Mouse (Mus musculus): Measurements from ENCODE around the gene Il13.

The Il13 gene

DNA sequence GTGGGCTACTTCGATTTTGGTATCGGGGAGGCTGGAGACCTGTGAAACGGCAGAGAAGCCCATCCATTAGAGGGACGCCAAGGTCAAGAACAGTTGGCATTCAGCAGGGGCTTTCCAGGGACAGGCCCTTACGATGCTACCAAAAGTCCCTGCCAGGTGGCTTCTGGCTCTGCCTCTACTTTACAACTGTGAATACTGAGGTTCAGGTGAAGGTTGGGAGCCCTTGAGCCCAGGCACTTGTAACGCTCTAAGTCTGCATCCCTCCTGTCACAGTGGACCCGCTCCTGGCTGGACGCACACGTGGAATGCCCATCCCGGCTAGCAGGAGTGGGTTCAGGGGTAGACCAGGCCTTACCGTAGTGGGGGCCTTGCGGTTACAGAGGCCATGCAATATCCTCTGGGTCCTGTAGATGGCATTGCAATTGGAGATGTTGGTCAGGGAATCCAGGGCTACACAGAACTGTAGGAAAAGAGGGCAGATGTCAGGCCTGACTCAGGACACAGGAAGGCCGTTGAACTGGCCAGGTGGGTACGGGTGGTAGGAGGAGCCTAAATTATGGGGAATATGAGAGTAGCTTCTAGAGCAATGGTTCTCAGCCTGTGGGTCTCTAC lies 2.3 kb downstream of the Il13 start:
- no peak for DNase-seq (ENCODE audit: low spot score)

DNA sequence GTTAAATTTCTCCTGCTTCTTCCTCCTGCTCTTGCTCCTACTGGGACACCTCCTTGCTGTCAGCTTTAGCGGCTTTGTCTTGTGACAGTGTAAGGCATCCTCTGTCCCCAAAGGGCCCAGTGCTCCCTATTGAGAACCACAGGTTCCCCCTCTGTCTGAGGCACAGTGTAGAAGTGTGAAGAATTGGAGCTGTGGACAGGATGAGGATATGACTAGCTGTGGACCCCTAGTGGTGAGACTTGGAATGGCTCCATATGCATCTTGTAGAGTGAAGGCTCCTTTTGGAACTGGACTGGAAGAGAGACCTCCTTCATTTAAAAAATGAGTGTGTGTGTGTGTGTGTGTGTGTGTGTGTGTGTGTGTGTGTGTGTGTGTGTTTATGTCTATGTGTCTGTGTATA lies 6.6 kb downstream of the Il13 start:
- DNase-seq (ENCODE audit: low spot score): no peak

DNA sequence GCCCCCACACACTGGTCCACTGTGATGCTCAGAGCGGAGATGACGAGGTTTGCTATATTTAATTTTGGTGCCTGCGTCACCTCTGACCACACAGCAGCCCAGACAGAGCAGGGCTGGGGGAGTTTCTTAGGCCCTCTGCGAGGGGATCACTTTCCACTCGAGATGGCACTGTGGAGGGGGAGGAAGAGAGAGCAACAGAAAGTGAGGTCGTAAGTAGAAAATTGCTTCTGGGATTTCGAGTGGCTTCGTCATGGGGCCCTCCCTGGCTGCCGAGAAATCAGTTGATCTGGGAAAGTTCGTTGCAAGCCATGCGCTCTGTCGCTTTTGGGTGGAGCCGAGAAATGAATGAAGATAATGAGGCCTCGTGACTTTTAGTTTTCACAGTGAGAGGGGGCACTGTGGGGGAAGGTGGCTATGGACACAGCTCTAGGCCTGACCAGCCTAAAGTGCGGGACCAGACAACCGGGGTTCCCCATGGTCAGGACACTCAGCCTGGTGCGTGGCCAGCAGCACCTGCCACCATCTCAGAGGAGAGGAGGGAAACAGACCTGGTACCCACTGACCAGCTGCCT lies 7.6 kb downstream of the Il13 start:
- DNase-seq (ENCODE audit: low spot score): no peak

DNA sequence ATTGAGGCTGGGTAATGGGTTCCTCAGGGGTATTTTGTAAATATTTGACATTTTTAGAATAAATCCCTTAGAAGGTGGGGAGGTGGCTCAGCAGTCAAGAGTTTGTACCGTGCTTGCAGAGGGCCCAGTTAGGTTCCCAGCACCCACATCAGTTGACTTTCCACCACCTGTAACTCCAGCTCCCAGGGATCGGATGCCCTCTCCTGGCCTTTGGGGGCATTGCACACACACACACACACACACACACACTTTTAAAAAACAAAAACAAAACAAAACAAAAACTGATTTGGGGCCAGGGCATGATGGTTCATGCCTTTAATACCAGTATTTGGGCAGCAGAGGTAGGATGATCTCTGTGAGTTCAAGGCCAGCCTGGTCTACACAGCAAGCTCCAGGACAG lies 10.4 kb downstream of the Il13 start:
- no peak for DNase-seq (ENCODE audit: low spot score)

DNA sequence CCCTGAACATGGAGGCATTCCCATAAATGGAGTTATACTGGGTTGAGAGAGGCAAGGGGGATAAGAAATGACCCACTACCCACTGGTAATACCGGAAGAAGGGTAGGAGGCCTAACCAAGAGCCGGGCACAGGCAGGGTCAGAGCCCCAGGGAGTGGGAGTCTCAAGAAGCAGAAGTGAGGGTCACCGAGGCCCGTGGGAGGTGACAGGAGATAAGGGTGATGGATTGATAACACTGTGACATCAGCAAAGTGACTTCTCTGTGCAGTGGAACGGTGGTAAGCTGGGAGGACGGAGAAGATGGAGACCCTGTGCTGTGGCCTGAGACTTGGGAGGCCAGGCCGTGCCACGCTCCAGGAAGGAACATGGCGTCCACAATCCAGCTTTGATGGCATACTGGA lies 10.9 kb downstream of the Il13 start:
- DNase-seq (ENCODE audit: low spot score): no peak

DNA sequence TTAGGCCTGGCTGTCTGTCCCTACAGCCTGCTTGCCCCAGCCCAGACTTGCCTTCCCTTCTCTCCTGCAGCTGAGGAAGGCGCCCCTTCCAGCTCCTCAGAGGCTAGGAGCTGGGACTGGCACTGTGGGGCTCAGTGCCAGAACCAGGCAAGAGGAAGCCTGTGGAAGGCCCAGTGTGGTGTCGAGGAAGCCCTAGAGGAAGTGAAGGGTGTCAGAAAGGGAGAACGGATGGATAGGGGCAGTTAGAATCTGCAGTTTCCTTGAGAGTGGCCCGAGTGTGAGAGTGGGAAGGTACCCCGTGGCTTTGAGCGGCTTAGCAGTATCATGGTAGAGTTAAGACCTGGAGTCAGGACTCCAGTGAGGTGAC lies 12.1 kb downstream of the Il13 start:
- DNase-seq (ENCODE audit: low spot score): no peak

DNA sequence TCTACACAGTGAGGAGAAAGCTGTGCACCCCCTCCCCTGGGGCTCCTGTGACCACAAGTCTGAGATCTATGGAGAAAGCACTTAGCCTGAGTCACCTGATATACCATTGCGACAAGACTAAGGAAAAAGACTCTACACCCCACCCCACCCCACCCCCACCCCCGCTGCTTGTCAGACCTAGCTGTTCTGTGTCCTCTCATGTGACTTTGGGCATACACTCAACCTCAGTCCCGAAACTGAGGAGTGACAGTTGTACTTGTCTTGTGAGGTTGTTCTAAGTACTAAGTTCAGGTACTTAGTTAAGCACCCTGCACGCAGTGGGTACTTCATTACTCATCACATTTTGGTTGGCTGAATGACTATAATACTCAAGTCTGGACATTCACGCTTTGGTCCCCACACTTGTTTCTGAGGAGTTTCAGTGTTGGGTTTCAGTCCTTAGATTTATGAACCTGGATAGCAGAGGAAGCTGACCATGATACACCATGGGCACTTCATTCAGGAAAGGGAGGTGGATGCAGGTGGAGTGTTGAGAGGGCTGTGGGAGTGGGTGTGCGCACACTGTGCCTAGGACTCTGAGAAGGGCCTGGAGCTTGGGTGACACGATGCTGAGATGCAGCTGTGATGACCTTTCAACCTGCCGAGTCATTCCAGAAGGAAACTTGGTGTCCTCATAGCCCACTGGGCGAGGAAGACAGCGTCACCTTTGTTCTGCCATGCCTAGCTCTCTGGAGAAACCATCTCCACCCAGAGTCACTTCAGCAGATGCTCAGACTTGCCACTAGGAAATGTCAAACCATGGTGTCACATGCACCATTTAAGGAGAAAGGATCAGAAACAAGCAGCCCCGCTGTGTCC lies 12.7 kb downstream of the Il13 start:
- DNase-seq (ENCODE audit: low spot score): no peak

DNA sequence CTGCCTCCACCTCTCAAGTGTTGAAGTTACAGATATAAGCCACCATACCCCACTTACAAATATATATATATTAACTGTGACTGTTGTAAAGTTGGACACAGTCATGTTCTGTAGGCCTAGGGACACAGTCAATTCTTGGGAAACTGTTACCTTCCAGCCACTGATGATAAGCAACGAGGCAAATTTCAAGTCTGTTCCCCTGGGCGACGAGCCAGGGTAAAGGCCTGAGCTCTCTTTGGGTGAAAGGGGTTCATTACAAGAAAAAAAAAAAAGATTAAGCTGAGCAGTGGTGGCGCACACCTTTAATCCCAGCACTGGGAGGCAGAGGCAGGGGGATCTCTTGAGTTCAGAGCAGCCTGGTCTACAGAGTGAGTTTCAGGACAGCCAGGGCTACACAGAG lies 14.4 kb downstream of the Il13 start:
- no peak for DNase-seq (ENCODE audit: low spot score)

DNA sequence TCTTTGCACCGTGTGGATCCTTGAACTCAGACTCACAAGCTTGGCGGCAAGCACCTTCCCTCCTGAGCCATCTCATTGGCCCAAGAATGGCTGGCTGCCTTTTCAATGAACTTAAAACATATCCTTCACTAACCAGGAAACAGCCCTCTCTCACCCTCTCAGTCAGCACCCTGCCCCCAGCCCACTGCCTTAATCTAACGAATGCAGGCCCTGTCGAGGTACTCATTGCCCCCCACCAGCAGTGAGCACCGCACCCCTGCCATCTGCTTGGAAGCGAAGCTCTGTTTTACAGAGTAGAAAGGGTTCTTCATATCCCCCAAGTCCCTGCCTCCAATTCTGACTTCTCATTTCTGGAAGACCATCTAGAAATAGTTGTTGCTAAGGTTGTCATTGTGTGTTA lies 15.1 kb downstream of the Il13 start:
- no peak for DNase-seq (ENCODE audit: low spot score)

DNA sequence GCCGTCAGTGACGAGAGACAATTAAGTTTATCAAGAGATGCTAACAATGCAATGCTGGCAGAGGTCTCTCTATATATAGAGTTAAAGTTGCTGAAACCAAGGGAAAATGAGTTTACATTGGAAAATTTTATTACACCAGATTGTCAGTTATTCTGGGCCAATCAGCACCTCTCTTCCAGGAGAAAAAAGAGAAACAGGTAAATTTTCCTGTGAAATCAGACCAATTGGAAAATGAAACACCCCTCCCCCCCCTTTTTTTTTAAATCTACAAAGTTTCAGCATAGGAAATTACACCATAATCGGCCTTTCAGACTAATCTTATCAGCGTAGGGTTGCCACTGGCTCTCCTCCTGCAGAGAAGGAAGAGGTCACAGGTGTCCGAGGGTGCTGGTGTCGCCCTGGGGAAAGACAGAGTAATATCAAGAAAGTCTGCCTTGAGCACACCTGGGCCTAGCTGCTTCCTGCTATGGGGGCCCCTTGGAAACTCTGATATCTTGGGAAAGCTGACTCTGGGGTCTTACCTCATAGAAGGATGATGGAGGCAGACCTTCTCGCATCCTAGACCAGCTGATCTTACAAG lies 15.8 kb downstream of the Il13 start, which contains the start of gene Il4:
Gene Il4, minus strand, starts transcription at position 51 of the 580 bp plus-strand sequence.
- no peak for DNase-seq (ENCODE audit: low spot score)

DNA sequence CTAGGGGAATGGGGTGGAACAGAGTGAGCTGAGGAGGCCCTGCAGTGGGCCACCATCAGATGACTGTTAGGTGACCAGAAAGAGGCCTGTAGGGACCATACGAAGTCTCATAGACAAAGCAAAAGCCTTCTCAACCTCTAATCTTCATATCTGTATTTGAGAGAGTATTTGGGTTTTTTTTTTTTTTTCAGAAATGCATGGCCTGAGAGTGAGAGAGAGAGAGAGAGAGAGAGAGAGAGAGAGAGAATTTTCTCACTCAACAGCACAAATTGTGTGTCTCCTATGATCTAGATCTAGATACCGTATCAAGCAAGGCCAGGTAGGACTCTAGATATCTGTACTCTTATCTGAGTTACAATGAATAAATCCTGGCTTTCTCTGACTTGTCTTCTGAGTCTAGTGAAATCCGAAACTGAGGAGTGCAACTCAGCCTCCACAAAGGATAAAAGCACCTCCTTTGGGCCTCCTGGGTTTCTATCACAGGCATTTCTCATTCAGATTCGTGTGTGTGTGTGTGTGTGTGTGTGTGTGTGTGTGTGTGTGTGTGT lies 16.9 kb downstream of the Il13 start:
- no peak for DNase-seq (ENCODE audit: low spot score)

DNA sequence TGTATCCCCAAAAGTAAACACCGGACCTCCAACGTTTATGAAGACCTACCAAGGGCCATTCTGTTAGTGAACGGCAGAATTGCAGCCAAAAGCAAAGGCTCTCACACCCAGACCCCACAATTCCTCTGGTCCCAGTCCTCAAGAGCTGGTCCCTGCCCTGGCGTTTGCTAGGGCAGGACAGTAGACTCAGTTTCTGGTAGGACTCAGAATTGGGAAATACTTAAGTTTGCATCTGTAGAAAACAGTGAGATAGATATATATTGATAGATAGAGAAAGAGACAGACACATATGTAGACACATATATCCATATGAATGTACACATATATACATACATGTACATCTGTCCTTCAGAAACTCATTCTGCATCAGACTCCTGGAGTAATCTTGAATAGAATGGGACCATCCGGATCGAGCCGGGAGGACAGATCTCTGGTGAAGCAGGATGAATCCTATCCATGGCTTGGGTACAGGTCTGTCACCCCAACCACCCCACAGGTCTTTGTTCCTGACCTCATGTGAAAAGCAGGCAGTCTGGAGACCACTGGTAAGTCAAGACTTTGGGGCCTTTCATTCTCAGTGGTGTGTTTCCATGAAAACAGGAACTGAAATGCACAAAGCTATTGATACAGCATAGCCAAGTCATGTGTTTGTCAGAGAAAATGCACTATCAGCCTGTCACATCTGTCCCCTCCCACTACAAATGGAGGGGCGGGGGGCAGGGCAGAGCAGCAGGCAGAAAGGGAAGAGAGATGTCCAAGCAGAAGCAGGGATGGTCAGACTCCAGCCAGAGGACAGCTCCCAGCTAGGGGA lies 17.5 kb downstream of the Il13 start:
- no peak for DNase-seq (ENCODE audit: low spot score)

DNA sequence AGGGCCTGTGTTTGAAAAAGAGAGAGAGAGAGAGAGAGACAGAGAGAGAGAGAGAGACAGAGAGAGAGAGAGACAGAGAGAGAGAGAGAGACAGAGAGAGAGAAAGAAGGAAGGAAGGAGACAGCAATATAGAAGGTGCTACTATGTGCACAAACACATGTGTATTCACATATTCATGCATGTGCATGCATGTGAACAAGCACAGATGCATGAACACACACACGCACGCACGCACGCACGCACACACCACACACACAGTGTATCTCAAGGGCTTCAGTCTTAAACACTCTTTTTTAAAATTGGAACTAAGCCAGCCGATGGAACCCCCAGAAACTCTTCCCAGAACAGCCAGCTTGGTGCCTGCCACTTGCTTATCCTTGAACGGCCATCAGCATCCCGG lies 18.9 kb downstream of the Il13 start:
- no peak for DNase-seq (ENCODE audit: low spot score)

DNA sequence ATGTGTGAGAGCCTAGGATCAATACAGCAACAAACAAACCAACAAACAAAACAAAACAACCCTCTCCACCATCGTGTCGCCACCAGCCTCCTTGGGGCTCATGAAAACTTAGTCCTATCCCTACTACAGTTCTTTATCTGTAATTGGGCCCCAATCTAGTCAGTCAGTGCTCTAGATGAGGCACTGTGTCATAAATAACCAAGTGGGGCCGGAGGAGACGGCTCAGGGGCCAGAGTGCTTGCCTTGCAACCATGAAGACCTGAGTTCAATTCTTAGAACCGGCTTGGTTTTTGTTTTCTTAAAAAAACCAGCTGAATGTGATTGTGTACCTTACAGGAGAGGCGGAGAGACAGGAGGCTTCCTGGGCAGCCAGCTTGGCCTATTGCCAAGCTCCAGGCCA lies 19.3 kb downstream of the Il13 start:
- DNase-seq (ENCODE audit: low spot score): no peak

DNA sequence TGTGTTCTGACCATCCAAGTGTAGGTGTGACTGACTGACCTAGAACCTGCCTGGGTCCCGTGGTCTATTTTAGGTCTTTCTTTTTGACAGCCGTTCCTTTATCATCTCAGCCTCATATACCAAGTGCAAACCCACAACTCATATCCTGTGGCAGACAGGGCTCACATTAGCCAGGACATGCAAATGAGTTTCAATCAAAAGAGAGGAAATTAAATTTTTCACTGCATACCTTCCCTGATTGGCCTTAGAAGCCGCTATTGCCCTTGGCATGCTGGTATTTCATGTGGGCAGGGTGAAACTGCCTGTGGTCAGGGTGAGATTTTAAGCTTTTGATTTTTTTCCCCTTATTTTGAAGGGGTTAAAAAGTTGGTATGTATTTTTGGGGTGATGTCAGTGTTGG lies 24.8 kb downstream of the Il13 start:
- no peak for DNase-seq (ENCODE audit: low spot score)

DNA sequence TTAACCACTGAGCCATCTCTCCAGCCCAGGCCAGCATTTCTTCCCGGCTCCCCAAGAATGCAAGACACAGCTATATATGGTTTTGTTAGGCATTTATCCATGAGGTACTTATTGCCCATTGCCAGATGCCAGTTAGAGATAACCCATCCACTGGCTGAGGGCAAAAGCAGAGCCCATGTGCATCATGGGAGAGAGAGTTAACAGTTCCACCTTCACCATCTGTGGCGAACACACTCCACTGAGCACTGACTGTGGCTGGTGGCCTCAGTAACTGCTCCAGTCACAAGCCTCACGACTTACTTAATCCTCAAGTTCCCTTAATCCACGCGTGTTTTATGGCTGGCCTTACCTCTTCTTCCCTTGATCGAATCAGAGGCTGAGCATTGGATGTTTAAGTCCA lies 25.3 kb downstream of the Il13 start:
- no peak for DNase-seq (ENCODE audit: low spot score)

DNA sequence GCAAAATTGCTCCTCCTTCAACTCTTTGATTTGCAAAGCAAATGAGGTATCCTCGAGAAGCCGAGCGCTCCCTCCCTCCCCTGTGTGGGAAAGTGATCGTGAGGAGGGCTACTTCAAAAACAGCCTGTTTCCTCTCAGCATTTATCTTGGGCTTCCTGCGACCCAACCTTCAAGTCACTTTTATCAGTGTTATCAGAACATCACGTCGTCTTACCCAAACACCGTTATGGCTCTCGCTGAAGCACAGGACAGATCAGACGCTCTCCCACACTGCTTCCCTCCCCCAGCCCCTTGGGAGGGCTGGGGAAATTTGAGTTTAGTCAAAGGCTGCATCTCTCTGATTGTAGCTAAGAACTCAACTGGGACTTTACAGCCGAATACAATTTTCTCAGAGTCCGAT lies 28.9 kb downstream of the Il13 start:
- no peak for DNase-seq (ENCODE audit: low spot score)

DNA sequence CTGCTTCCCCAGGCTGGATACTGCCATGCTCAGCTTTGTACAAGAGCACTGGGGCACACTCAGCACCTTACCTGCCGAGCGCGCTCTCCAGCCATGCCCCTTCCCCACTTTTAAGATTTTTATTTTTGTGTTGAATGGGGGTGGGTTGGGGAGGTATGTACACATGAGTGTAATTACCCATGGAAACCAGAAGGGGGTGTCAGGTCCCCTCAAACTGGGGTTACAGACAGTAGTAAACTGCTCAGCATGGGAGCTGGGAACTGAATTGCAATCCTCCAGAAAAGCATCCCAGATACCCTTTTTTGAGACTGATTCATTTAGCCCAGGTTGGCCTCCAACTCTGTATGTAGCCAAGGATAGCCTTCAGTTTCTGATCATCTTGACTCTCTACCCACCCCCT lies 29.5 kb downstream of the Il13 start:
- DNase-seq (ENCODE audit: low spot score): no peak

DNA sequence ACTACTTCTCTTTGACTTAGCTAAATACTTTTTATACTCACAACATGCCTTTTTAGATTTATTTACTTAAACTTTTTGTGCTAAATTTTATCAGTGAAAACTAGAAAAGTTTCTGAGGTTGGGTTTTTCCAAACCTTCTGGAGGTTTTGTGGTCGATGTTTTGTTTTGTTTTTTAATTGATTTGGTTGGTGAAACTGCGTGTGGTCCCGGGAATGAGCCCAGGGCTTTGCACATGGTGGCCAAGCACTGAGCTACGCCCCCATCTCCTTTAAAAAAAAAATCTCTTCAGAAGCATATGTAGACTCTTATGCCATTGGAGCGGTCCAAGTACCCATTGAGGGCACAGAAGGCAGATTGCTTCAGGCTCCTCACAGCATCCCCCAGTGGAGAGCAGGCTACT lies 43.4 kb downstream of the Il13 start:
- no peak for DNase-seq (ENCODE audit: low spot score)

DNA sequence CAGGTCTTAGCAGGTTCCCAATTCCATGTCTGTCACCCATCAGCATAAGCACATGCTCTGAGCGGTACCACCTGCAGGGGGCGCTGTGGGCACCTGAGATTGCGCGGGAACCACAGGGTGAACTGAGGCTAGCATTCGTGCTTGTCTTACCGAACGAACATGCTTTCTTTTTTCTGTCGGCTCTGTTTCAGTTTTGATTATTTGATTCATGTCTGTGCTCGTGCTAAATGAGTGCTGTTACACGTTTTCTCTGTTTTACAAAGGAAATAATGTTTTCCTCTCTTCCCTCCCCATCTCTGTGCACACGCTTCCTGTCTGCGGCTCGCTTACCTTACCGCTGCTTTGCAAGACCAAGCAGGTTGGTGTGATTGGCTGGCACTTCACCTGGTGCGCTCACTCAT lies 44.1 kb downstream of the Il13 start:
- DNase-seq (ENCODE audit: low spot score): no peak

DNA sequence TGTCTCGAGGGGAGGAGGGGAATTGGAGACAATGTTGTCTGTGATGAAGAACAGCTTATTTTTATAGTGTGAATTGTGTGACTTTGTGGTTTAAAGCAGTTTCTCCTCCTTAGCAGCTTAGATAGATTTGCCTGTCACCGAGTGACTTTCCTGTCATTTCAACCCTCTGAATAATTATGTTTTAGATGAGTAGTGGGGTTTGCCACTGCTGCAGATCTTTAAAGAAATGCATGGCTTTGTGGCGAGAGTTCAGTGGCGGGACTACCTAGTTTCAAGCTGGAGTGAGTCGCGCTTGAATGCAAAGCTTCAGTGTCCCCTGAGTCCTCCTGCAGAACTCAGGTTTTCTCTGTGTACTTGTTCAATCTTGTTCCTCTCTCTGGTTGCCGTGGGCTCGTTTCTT lies 46.2 kb downstream of the Il13 start:
- DNase-seq (ENCODE audit: low spot score): no peak

DNA sequence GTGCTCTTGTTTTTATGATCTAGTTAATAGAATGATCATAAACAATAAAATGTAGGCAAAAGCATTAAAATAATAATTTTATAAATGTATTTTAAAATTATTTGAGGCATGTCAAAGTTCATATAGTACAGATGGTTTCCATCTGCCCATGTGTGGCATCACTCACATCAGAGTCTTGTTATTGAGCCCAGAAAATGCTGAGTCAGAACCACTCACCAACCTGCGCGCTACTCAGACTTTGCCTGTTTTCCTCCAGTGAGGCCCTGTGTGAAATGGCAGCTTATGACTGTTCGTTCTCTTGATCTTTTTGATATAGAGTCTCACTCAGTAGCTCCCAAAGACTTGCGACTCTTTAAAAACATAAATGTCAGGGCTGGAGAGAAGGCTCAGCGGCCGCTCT lies 49.0 kb downstream of the Il13 start:
- no peak for DNase-seq (ENCODE audit: low spot score)
